Mouse (Mus musculus) thymus, adult 2 months (tissue): ENCODE data around the gene Fasl. TPM values are rescaled to one million over a fixed set of nuclear protein-coding genes. Genes with fewer than 3 reads are reported as not detected.

Source experiments
- DNase-seq: peaks from one replicate; pipeline ENCODE4 v3.0.0; 2021
- H3K27ac ChIP-seq: fragments of 200-500 bp; 2 replicates; pipeline ENCODE4 v1.5.1; 2012; ENCODE audit warnings: low read length, control low read depth; ENCODE audit not compliant: control insufficient read depth, insufficient read depth
- H3K27me3 ChIP-seq: fragments of 200-500 bp; 2 replicates; pipeline ENCODE4 v1.6.1; 2012; ENCODE audit warnings: mild to moderate bottlenecking, low read length, moderate library complexity, mixed read lengths; ENCODE audit not compliant: control insufficient read depth, insufficient read depth
- H3K36me3 ChIP-seq: fragments of 200-500 bp; 2 replicates; pipeline ENCODE4 v1.6.1; 2012; ENCODE audit warnings: mild to moderate bottlenecking, low read length, moderate library complexity; ENCODE audit not compliant: control insufficient read depth, insufficient read depth
- H3K4me1 ChIP-seq: fragments of 200-500 bp; replicated peaks from 2 replicates; pipeline ENCODE4 v1.6.1; 2012; ENCODE audit warnings: low read length; ENCODE audit not compliant: control insufficient read depth, insufficient read depth
- H3K4me3 ChIP-seq: fragments of 200-500 bp; 2 replicates; pipeline ENCODE4 v1.5.1; 2012; ENCODE audit warnings: mild to moderate bottlenecking, low read length, control low read depth, moderate library complexity; ENCODE audit not compliant: control insufficient read depth, insufficient read depth
- CTCF ChIP-seq: fragments of 200-500 bp; IDR thresholded peaks from 2 replicates; pipeline ENCODE4 v1.5.1; 2012; ENCODE audit warnings: mild to moderate bottlenecking, control low read depth, low read length, moderate library complexity, borderline replicate concordance; ENCODE audit not compliant: control insufficient read depth, poor library complexity, insufficient read depth; ENCODE audit errors: extremely low read depth
- POLR2A ChIP-seq: fragments of 200-500 bp; IDR thresholded peaks from 2 replicates; pipeline ENCODE4 v1.6.1; 2012; ENCODE audit warnings: mild to moderate bottlenecking, low read length, control low read depth, moderate library complexity; ENCODE audit not compliant: control insufficient read depth, poor library complexity, insufficient read depth; ENCODE audit errors: extremely low read depth
- WGBS: fragments of 180-500 bp; shearing (Covaris S2); methylation state at CpG from one replicate; pipeline ENCODE4 v1.1.7; 2018; 5-methylcytosine and 5-hydroxymethylcytosine counted together
- polyA plus RNA-seq: library from polyadenylated mRNA; depleted of rRNA; stranded (reverse); fragments of >200 nt; gene quantifications from 2 replicates; pipeline ENCODE4 v1.2.3, GENCODE M21; 2012

Gene Fasl
- polyA plus RNA-seq, 1 experiment = 0.78 TPM

GRCm38 (mm10) chr1:161799791-161800190 is 11.5 kb upstream of the Fasl start:
- DNase-seq = no peak
- Histone ChIP-seq H3K4me3 (no peak overlapping the region), H3K4me1 (peaks cover 26% of the 10 kb centered on the region), H3K36me3 (no peaks in the 10 kb centered on the region), H3K27me3 (no peaks in the 10 kb centered on the region), H3K27ac (no peak overlapping the region)
- no peak for TF ChIP-seq POLR2A
- no peak for TF ChIP-seq CTCF

DNA sequence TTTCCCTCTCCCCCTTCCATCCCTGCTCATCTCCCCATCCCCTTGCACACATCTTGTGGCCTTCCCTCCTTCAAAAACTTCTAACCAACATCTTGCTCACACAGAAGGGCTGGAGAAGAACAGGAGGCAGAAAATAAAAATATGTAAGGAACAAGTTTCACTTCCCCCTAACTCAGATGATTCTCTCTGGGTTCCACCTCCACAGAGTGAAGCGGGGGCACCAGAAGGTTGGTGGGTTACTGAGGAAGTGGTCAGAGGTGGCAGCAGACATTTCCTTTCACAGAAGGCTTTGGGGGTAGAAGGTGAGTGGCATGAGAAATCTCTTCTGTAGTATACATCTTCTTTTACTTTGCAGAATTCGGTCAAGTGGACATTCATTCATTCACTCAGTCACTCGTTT is 10.6 kb upstream of the Fasl start:
- peak overlapping the region; percentile 54; the same call in 1 of the 2 replicates for H3K27ac ChIP-seq
- 11% methylated on average over 3 of the region's 3 CpGs for WGBS
- TF ChIP-seq POLR2A (no peak), CTCF (no peak)
- H3K4me1 ChIP-seq = peaks cover 24% of the 10 kb centered on the region
- peak; percentile 24 for DNase-seq
- no peaks in the 10 kb centered on the region for H3K36me3 ChIP-seq
- H3K4me3 ChIP-seq = no peak overlapping the region
- H3K27me3 ChIP-seq = no peaks in the 10 kb centered on the region

- WGBS = 7% methylated on average over 10 of the region's 10 CpGs
- Histone ChIP-seq H3K27me3 (no peaks in the 10 kb centered on the region), H3K36me3 (no peaks in the 10 kb centered on the region), H3K4me3 (no peak overlapping the region), H3K4me1 (peaks cover 20% of the 10 kb centered on the region), H3K27ac (no peak overlapping the region)
- TF ChIP-seq CTCF (no peak), POLR2A (no peak)
- no peak for DNase-seq
These were observed 6.3 kb upstream of the Fasl start for GRCm38 (mm10) chr1:161794447-161795211.

GRCm38 (mm10) chr1:161793321-161793720 is 5.0 kb upstream of the Fasl start:
- Histone ChIP-seq H3K27me3 (no peaks in the 10 kb centered on the region), H3K36me3 (no peaks in the 10 kb centered on the region), H3K4me3 (no peak overlapping the region), H3K27ac (no peak overlapping the region), H3K4me1 (peaks cover 20% of the 10 kb centered on the region)
- 13% methylated on average over 3 of the region's 3 CpGs for WGBS
- no peak for DNase-seq
- TF ChIP-seq CTCF (no peak), POLR2A (no peak)

DNA sequence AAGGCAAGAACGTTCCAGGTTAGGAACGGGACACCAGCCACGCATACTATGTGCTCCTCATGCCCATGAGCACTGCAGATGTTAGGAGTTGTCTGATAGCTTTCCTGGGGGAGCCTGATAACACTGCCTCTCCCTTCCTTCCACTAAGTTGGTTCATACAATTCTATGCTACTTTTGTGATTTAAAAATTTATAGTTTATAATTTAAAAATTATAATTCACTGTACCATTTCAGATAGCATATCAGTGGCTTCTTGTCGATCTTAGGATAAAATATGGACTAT is 4.3 kb upstream of the Fasl start:
- no peaks in the 10 kb centered on the region for H3K27me3 ChIP-seq
- no peak overlapping the region for H3K27ac ChIP-seq
- H3K36me3 ChIP-seq = no peaks in the 10 kb centered on the region
- DNase-seq = no peak
- TF ChIP-seq POLR2A (no peak), CTCF (no peak)
- WGBS = 97% methylated on average over 4 of the region's 4 CpGs
- H3K4me1 ChIP-seq = peaks cover 23% of the 10 kb centered on the region
- no peak overlapping the region for H3K4me3 ChIP-seq

- no peaks in the 10 kb centered on the region for H3K27me3 ChIP-seq
- no peaks in the 10 kb centered on the region for H3K36me3 ChIP-seq
- H3K4me3 ChIP-seq = no peak overlapping the region
- WGBS = 84% methylated on average over 8 of the region's 8 CpGs
- DNase-seq = no peak
- peaks cover 25% of the 10 kb centered on the region for H3K4me1 ChIP-seq
- no peak overlapping the region for H3K27ac ChIP-seq
- TF ChIP-seq CTCF = no peak
- TF ChIP-seq POLR2A = no peak
These were observed 3.8 kb upstream of the Fasl start for GRCm38 (mm10) chr1:161791854-161792686.
